Mouse (Mus musculus) embryonic stem cell, embryonic (primary cell): ENCODE results near the gene Naxd.
"Not testable (repeated sequence)": the region's sequence is repeated elsewhere in the genome, so short reads cannot be mapped to it uniquely, and the experiment has no call there.

Experiments
- CTCF ChIA-PET, 4 experiments: fragments of 300-600 bp in 2 of 4; fragments of 350-600 bp in 2 of 4; sonication (Branson Sonifier 250); formaldehyde crosslinking; loops; one replicate each; lab custom pipeline; 2022; ENCODE audit warnings: inconsistent platforms in 2 of 4; lab: Charles Lee
- POLR2A ChIA-PET, 4 experiments: fragments of 300-600 bp in 2 of 4; fragments of 350-600 bp in 2 of 4; sonication (Branson Sonifier 250); formaldehyde crosslinking; loops; one replicate each; lab custom pipeline; 2022; ENCODE audit warnings: antibody characterized with exemption in 4 of 4, inconsistent platforms in 1 of 4; lab: Charles Lee

The Naxd gene

DNA sequence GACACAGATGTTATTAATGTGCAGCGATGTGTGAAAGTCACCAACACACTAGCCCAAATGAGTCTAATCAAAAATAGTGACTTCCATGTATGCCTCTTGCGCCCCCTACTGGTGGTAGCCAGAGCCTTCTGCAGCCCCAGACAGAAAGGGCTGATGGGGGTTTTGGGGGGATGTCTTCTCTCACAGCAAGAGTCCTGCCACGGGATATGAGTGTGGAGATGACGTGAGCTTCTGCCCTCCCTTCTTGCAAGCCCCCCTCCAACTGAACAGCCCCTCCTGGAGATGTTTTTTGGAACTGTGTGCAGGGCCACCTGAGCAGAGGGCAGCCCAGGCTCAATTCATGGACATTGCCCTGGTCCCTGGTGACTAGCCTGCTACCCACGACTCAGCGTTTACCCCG, 11.2 kb upstream of the Naxd start:
- ChIA-PET POLR2A (interaction anchor here in 1 of 4 experiments (1.3 kb wide), 1 partner anchor 36 kb away, joined by 3 read pairs; no protein-coding TSS in a partner anchor), CTCF (interaction anchor here in 3 of 4 experiments (0.5 to 1.7 kb wide), 11 partner anchors 17 to 782 kb away, joined by 3 to 7 read pairs (median 4); no protein-coding TSS in a partner anchor)

DNA sequence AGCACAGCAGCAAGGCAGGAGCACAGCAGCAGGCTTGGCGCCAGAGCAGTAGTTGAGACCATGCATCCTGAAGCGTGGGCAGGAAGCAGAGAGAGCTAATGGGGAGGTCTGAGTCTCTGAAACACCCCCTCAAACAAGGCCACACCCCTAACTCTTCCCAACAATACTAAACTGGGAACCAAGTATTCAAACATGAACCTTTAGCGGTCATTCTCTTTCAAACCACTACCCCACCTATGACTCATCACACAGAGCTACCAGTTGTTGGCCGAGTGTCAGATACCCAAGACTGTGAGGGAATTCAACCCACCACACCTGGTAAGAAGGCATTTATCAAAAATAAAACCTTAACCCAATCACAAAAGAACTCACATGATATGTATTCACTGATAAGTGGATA, 10.1 kb upstream of the Naxd start:
- CTCF ChIA-PET = interaction anchor here in 3 of 4 experiments (0.6 to 1.7 kb wide), 7 partner anchors 18 to 233 kb away, joined by 3 to 7 read pairs (median 3); no protein-coding TSS in a partner anchor
- POLR2A ChIA-PET = interaction anchor here in 2 of 4 experiments (0.7 to 1.3 kb wide), 2 partner anchors 29 to 37 kb away, joined by 3 read pairs; no protein-coding TSS in a partner anchor

DNA sequence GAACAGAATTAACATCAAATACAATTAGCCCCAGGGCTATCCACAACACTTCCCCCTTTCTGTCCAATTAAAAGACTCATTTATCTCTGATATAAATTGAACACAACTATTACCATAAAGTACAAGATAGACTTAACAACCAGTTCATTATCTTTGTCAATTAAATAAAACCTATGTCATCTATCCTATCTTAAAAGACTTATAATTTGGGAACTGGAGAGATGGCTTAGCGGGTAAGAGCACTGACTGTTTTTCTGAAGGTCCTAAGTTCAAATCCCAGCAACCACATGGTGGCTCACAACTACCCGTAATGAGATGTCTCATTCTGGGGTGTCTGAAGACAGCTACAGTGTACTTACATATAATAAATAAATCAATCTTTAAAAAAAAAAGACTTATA, 5.0 kb upstream of the Naxd start:
- POLR2A ChIA-PET = not testable (repeated sequence)
- CTCF ChIA-PET = interaction anchor here in 1 of 4 experiments (0.6 kb wide), 1 partner anchor 21 kb away, joined by 3 read pairs; no protein-coding TSS in a partner anchor

DNA sequence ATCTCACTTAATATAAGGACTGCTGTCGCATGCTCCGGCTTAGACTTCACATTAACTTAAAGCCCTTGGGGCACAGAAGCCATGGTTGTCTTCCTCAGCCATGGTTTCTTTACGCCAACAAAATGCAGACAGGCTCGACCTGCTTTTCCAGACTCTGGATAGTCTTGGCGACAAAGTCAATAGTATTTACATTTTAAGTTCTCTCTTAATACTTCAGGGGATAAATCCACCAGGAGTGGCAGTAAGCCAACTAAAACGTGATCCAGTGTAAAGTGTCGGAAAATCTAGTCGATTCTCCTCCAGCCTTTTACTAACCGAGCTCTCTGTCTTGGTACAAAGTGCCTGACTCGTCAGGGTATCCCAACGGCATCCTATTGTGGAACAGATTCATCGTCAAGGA, 975 bp downstream of the Naxd start:
- ChIA-PET POLR2A (interaction anchor here in 3 of 4 experiments (0.6 to 5.2 kb wide), 16 partner anchors 9 to 258 kb away, joined by 3 to 39 read pairs (median 4); partner anchors contain the start of gene Ing1 (in 2 of the 3)), CTCF (interaction anchor here in 2 of 4 experiments (0.6 to 2.0 kb wide), 6 partner anchors 8 to 248 kb away, joined by 3 to 6 read pairs (median 6); partner anchors contain the start of gene Ing1 (in 1 of the 2))

DNA sequence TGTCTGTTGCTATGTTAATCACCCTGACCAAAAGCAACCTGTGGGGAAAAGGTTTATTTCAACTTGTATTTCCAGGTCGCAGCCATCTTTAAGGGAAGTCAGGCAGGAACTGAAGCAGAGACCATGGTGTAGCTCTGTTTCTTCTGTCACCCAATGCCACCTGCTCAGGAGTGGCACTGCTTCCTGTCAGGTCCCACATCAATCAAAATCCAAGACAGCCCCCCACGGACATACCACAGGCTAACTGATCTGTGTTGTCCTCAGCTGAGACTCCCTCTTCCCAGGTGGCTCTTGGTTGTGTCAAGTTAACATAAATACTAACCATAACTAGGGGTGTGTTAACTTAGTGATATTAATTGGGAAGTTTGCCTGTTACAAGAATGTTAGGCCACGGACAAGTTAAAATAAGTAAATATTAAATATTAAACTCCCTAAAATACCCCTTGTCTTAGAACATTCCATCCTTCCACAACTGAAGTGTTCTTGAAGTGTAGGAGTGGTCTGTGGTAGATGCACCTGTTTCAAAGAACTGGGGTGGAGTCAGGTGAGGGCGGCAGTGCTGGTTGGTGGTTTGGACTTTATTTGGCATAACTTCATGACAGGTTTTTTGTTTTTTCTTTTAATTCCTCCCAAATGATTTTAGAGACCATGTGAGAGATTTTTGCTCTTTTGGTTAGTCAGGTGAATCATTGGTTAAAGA, 1.6 kb downstream of the Naxd start:
- ChIA-PET POLR2A (interaction anchor here in 2 of 4 experiments (1.0 to 5.2 kb wide), 7 partner anchors 8 to 212 kb away, joined by 3 to 39 read pairs (median 5); partner anchors contain the start of gene Ing1 (in 2 of the 2)), CTCF (no interaction called here)

DNA sequence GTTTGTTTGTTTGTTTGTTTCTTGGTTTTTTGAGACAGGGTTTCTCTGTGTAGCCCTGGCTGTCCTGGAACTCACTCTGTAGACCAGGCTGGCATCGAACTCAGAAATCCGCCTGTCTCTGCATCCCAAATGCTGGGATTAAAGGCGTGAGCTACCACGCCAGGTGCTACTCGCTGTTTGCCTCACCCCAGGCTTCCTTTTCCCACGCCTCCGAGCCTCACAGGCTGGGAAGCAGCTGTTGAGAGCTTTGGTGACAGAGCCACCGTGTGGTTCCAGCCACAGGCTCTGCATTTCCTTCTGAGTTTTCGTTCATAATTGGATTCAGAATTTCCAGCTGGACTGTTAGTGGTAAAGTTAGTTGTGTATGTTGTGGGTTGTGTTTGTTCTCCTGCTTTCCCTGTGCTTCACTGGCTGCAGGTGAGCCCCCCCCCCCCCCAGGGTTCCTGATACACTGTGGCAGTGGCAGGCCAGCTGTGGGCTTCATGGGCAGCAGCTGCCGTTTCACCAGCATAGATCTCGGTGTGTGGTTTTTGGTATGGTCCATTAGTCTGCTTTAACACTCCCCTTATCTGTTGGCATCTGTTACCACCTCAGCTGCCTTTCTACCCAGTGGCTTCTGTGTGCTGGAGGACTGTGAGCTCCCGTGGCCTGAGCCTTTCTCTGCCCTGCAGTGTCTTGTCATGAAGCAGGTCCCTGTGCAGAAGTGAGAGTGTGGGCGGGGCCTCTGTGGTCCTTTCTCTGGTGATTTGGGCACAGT, 6.3 kb downstream of the Naxd start:
- ChIA-PET POLR2A (interaction anchor here in 1 of 4 experiments (0.6 kb wide), 1 partner anchor 26 kb away, joined by 3 read pairs; no protein-coding TSS in a partner anchor), CTCF (interaction anchor here in 2 of 4 experiments (0.6 kb wide), 2 partner anchors 165 to 265 kb away, joined by 3 read pairs; no protein-coding TSS in a partner anchor)

DNA sequence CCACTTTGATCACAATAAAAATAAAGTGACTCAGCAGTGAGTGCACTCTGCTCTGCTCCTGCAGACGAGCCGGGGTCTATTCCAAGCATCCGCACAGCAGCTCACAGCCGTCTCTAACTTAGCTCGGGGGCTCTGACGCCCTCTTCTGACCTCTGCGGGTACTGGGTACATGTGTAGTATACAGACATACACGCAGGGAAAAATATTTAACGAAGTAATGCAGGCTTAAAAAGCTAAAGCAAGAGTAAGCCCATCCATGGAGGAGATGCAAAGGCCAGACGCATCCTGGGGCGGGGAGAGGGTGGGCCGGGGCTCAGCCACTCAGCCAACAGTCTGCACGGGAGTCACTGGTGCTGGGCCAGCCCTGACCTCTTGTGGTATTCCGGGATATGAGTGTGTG, 8.8 kb downstream of the Naxd start:
- POLR2A ChIA-PET = interaction anchor here in 3 of 4 experiments (0.5 to 3.4 kb wide), 19 partner anchors 8 to 1373 kb away, joined by 3 to 14 read pairs (median 3); partner anchors contain the start of genes Ing1 (in 2 of the 3), Naxd (in 2 of the 3), 1700016D06Rik (in 1 of the 3) and Ankrd10 (in 1 of the 3)
- CTCF ChIA-PET = interaction anchor here (0.5 to 3.1 kb wide), 41 partner anchors 9 to 1151 kb away, joined by 3 to 16 read pairs (median 5); partner anchors contain the start of genes 1700016D06Rik (in 1 of the 4), Ing1 (in 1 of the 4) and Naxd (in 1 of the 4)

DNA sequence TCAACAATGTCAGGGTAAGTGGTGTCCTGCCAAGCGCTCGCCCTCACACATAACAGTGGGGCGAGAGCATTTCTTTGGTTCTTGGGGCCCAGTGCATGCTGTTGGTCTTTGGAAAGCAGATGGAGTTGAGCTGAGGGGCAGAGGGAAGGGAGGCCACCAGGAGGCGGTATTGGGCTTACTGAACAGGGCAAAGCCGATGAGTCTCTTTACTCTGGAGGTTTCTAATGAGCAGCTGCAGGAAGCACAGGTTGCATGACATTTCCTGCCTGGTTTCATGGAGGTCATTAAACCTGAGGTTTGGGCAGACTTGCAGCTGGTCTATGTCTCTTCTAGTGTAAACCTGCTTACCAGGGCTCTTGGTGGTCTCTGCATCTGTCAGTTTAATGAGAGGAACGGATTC, 9.5 kb downstream of the Naxd start:
- ChIA-PET POLR2A (interaction anchor here in 3 of 4 experiments (0.6 to 3.4 kb wide), 25 partner anchors 9 to 1372 kb away, joined by 3 to 14 read pairs (median 3); partner anchors contain the start of genes Ing1 (in 2 of the 3), Naxd (in 2 of the 3), 1700016D06Rik (in 1 of the 3) and Ankrd10 (in 1 of the 3)), CTCF (interaction anchor here (0.6 to 3.1 kb wide), 47 partner anchors 8 to 553 kb away, joined by 3 to 16 read pairs (median 5); partner anchors contain the start of genes 1700016D06Rik (in 1 of the 4), Ing1 (in 1 of the 4) and Naxd (in 1 of the 4))

DNA sequence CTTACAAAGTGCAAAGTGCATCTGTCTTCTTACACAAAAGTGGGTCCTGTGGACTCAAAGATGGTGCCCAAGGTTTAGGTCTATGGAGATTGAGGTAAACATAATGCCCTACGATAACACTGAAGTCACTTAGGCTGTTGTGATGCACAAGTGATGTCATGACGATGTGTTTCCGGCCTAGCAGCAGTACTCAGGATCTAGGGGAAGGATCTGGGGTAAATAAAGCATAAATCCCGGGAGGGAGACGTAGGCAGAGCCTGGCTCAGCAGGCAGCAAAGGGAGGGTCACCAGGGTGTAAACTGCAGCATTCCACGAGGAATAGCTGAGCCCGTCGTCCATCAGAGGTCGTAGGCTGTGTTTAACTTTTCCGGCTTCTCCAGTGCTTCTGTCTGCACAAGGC, 11.6 kb downstream of the Naxd start:
- ChIA-PET POLR2A (interaction anchor here in 2 of 4 experiments (0.9 to 1.4 kb wide), 2 partner anchors 11 to 47 kb away, joined by 3 to 4 read pairs; partner anchors contain the start of genes Ing1 (in 1 of the 2) and Naxd (in 1 of the 2)), CTCF (no interaction called here)

DNA sequence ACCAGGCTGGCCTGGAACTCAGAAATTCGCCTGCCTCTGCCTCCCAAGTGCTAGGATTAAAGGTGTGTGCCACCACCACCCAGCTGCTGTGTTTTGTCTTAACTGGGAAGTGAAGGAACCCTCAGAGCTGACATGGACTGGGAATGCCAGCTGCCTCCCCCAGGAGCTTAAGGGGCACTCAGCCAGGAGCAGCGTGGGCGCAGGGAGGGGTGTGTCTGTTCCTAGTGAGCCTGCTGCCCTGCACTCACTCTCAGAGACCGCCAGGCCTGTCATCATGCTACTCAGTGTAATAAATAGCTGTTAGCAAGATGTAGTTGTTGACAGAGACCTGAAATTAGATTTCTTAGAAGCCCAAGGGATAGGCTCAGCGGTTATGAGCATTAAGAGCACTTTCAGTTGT, 13.7 kb downstream of the Naxd start:
- CTCF ChIA-PET = interaction anchor here in 1 of 4 experiments (0.6 kb wide), 1 partner anchor 53 kb away, joined by 3 read pairs; no protein-coding TSS in a partner anchor
- POLR2A ChIA-PET = interaction anchor here in 1 of 4 experiments (1.3 to 2.2 kb wide), 3 partner anchors 13 to 45 kb away, joined by 3 to 8 read pairs (median 5); partner anchors contain the start of gene Ing1

DNA sequence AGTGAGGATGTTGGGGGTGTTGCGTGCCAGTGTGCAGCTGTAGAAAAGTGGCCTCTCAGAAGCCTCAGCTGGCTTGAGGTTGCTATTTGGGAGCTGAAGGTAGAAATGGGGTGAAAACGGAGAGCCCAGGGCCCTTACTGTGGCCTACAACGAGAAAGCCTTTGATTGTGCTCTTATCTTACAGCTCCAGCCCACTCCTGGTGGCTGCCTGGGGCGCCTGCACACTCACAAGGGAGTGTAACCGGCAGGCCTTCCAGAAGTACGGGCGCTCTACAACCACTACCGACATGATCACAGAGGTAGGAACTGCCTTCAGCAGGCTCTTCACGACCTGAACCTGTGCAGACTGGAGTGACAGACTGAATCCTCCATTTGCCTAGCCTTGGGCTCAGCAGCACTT, 15.4 kb downstream of the Naxd start:
- POLR2A ChIA-PET = interaction anchor here in 2 of 4 experiments (0.9 to 2.2 kb wide), 13 partner anchors 11 to 103 kb away, joined by 3 to 8 read pairs (median 3); partner anchors contain the start of genes Ing1 (in 1 of the 2) and Naxd (in 1 of the 2)

DNA sequence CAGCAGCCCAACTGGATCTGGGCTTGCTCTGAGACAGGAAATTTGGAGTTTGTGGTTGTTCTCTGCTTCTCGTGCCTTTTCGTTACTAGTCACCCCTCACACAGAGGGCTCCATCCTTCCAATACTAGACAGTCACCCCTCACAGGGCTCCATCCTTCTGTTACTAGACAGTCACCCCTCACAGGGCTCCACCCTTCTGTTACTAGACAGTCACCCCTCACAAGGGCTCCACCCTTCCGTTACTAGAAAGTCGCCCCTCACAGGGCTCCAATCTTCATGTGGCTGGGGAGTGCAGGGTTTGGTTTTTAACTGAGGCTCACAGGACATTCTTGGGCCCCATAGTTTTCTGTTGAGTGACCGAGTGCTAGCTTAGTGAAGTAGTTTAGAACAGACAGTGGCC, 15.9 kb downstream of the Naxd start:
- CTCF ChIA-PET = interaction anchor here in 1 of 4 experiments (0.7 kb wide), 1 partner anchor 99 kb away, joined by 3 read pairs; no protein-coding TSS in a partner anchor
- POLR2A ChIA-PET = interaction anchor here in 2 of 4 experiments (0.9 to 2.0 kb wide), 10 partner anchors 9 to 103 kb away, joined by 3 to 7 read pairs (median 3); partner anchors contain the start of gene Naxd (in 1 of the 2)

More for the DNA sequence above, 15.4 kb downstream of the Naxd start:
- CTCF ChIA-PET = interaction anchor here in 1 of 4 experiments (0.7 kb wide), 1 partner anchor 99 kb away, joined by 3 read pairs; no protein-coding TSS in a partner anchor

DNA sequence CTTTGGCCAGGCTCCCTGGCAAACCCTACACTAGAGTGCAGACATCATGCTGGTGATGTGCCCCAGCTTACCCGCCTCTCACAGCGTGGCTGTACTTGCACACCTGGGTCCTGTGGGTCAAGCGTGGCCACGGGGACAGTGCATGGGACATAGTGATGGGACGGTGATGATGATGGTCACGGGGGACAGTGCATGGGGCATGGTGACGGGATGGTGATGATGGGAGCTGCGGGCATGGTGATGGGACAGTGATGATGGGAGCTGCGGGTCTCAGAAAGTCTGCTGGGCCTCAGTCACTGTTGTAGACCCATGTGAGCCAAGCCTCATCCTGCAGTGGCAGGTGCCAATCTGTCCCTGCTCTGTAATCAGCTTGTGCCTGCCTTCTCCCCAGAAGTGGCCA, 19.0 kb downstream of the Naxd start:
- ChIA-PET CTCF (interaction anchor here in 1 of 4 experiments (1.5 kb wide), 1 partner anchor 31 kb away, joined by 3 read pairs; no protein-coding TSS in a partner anchor), POLR2A (interaction anchor here in 3 of 4 experiments (0.6 to 1.9 kb wide), 6 partner anchors 9 to 879 kb away, joined by 3 to 6 read pairs (median 4); partner anchors contain the start of genes Ing1 (in 1 of the 3), Naxd (in 1 of the 3) and Sox1 (in 1 of the 3))

DNA sequence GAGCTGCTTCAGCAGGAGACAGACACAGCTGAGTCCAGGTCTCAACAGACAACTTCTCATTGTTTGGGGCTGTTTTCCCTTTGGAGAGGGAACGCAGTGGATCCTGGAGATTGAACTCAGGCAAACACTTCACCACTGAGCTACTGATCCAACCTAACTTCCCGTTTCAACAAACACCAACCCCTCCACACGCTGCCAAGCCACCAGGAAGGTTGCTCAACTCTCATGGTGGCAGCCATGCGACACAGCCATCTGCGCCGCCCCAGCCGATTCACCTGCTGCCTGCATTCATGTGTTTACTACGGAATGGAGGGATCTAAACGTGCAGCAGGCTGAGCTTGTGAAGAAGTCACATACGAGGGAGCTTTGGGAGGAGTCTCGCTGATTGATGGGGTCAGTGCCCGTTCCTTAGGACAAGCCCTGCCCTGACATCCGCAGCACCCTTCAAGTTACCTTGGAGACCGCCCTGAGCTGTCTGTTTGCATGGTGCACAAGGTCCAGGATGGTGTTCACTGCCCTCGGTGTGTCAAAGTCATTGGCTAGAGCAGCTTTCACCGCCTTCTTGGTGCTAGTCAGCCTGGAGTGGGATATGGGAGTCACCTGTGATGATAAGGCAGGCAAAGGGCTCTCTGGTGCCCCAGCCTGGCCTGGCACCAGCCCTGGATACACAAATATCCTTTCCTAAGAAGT, 20.2 kb downstream of the Naxd start:
- ChIA-PET CTCF (interaction anchor here in 3 of 4 experiments (0.5 to 1.5 kb wide), 5 partner anchors 11 to 822 kb away, joined by 3 to 4 read pairs (median 3); no protein-coding TSS in a partner anchor), POLR2A (interaction anchor here in 2 of 4 experiments (0.6 to 1.9 kb wide), 6 partner anchors 11 to 238 kb away, joined by 3 to 5 read pairs (median 3); partner anchors contain the start of genes Ing1 (in 1 of the 2) and Naxd (in 1 of the 2))

DNA sequence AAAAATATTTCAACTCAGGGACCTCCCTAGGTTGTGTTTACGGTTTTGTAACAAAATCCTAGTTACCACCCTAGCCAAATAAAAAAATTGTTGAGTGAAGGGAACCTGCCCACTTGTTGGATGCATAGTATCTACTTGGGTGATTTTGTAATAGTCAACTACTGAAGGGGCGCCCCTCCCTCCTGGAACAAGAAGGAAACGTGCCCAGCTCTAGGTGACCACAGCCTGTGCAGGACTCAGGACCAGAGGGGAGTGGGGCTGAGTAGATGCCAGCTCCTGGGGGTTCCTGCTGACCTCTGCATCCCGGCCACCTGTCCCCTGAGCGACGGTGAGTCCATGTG, 20.7 kb downstream of the Naxd start:
- ChIA-PET CTCF (interaction anchor here in 2 of 4 experiments (0.6 kb wide), 2 partner anchors 11 to 86 kb away, joined by 3 read pairs; no protein-coding TSS in a partner anchor), POLR2A (interaction anchor here in 2 of 4 experiments (0.6 to 1.9 kb wide), 3 partner anchors 12 to 37 kb away, joined by 3 to 5 read pairs (median 3); partner anchors contain the start of genes Ing1 (in 1 of the 2) and Naxd (in 1 of the 2))

DNA sequence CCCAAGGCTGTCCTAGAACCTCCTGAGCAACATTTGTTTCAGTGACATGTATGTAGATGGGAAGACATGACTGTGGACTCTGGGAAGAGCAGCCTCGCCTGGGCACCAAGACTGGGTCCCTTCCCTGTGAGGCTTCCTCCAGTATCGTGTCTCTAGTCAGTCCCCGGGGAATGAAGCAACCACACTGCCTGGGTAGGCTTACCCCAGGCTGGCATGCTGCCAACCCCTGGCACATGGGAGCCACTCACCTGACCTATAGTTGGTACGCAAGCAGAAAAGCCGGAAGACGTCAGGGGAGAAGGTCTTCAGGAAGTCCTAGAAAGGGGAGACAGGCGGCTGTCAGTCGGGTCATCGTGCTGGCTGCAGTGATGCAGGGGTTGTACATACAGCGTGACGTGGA, 21.4 kb downstream of the Naxd start:
- ChIA-PET CTCF (interaction anchor here in 2 of 4 experiments (1.0 to 1.2 kb wide), 2 partner anchors 12 to 98 kb away, joined by 3 read pairs; no protein-coding TSS in a partner anchor), POLR2A (no interaction called here)
